Mouse (Mus musculus): ENCODE measurements around the gene Mfsd4b1.

DNA sequence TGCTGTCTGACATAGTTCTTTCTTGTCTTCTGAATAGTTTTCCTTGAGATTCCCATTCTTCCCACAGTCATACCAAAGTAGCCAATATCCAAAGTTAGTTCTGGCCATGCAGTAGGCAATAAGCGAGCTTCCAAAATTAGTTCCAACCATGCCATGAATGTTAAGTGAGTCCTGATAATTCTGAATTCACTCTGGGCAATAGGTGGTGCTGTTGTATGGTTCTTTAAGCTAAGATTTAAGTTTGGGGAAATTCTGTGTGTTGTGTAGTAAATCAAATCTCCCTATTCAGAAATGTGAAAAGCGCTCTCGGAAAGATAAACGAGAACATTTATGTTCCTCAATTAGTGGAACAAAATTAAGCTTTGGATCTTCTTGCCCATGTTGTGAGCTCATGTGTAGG lies 66.8 kb downstream of the Mfsd4b1 start:
- TF ChIP-seq CTCF (IDR thresholded peaks at IDR 0.05; ENCODE audit: extremely low read depth, insufficient read length, insufficient replicate concordance, low read depth, low read length) = no peak
- TF ChIP-seq POLR2A (IDR thresholded peaks at IDR 0.05; ENCODE audit: low read depth, low read length) = no peak
